15 mouse cellular contexts compared by ENCODE assay signal in the genomic region with DNA sequence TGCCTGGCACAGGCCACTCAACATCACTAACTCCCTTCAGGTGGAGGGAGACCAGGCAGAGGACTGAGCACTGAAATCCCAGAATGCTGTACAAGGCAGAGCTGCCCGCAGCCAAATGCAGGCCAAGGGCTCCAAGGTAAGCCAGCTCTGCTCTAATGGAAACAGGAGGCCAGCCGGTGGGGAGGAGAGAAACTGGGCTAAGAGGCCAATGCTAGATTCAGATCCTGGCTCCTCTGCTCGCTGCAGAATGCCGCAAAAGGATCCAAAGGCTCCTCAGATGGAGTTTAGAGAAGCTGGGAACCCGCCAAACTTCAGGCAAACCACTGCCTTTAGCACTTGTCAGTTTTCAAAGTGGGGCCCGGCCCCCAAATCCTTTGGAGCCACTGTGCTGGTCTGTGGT. TPM values are rescaled to one million over a fixed set of nuclear protein-coding genes. Genes with fewer than 3 reads are reported as not detected.
"Had no signal": no experiment of that assay in that cellular context is flagged by ENCODE, and none has a peak within 500 bp of the region (broad histone marks: within the 10 kb centered on the region; RNA-seq: fewer than 3 reads in every experiment).

No protein-coding gene starts in this region.

- ATAC-seq: liver, embryonic 12.5 days; midbrain, embryonic 16.5 days had no signal

- H3K36me3 ChIP-seq: liver, embryonic 12.5 days had no signal

- H3K4me1 ChIP-seq: kidney, embryonic 15.5 days; neural tube, embryonic 13.5 days; stomach, embryonic 15.5 days had no signal

- H3K4me3 ChIP-seq: kidney, embryonic 15.5 days; limb, embryonic 15.5 days; liver, embryonic 12.5 days; neural tube, embryonic 13.5 days; stomach, embryonic 15.5 days had no signal

- H3K27ac ChIP-seq: kidney, embryonic 15.5 days; limb, embryonic 15.5 days; liver, embryonic 12.5 days; neural tube, embryonic 13.5 days; stomach, embryonic 15.5 days had no signal

- H3K27me3 ChIP-seq: kidney, embryonic 15.5 days; limb, embryonic 15.5 days; liver, embryonic 12.5 days; neural tube, embryonic 13.5 days; stomach, embryonic 15.5 days had no signal

- H3K4me2 ChIP-seq: kidney, embryonic 15.5 days; limb, embryonic 15.5 days; liver, embryonic 12.5 days; lung, embryonic 14.5 days; midbrain, embryonic 11.5 days; neural tube, embryonic 13.5 days; stomach, embryonic 15.5 days had no signal

- DNase-seq: kidney, postnatal 14 days; layer of hippocampus, postnatal 36 days; lung, embryonic 14.5 days; lung, postnatal 10 days; lung, postnatal 4 days; thymus, adult 2 months; thymus, postnatal 25 days had no signal

- H3K9ac ChIP-seq: kidney, embryonic 15.5 days; limb, embryonic 15.5 days; liver, embryonic 12.5 days; lung, embryonic 14.5 days; neural tube, embryonic 13.5 days; stomach, embryonic 15.5 days had no signal

- H3K9me3 ChIP-seq: kidney, embryonic 15.5 days; limb, embryonic 15.5 days; liver, embryonic 12.5 days; neural tube, embryonic 13.5 days; stomach, embryonic 15.5 days had no signal

RNA-seq across cellular contexts. Expression of a gene that starts 44.9 kb away (rescaled TPM):
- polyA plus RNA-seq: liver, embryonic 16.5 days had no signal
